Mouse (Mus musculus) cerebellum, adult 11 months (tissue): Measurements from ENCODE around the gene Ccdc162.

ENCODE experiments used
- DNase-seq: peaks from one replicate; pipeline ENCODE4 v3.0.0; 2022

Gene Ccdc162

GRCm38 (mm10) chr10:41632062-41632461 is 84.4 kb downstream of the Ccdc162 start:
- DNase-seq = no peak

DNA sequence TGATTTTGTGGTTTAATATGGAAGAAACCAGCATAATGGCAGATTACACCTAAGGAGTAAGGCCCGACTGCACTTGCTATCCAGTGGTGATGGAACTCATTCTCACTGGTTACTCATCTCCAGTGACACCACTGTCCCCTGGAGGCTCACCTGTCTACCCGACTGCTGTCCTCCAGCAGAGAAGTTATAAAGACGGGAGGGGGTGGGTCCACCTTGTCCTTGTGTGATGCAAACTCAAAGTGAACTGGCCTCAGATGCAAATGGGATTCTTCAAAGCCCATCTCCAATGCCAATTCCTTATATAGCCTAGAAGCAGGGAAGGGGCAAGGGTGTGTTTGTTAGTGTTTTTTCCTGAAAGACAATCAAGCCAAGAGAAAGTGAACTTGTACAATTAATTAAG is 89.4 kb downstream of the Ccdc162 start:
- no peak for DNase-seq

GRCm38 (mm10) chr10:41619988-41620387 is 96.4 kb downstream of the Ccdc162 start:
- no peak for DNase-seq

DNA sequence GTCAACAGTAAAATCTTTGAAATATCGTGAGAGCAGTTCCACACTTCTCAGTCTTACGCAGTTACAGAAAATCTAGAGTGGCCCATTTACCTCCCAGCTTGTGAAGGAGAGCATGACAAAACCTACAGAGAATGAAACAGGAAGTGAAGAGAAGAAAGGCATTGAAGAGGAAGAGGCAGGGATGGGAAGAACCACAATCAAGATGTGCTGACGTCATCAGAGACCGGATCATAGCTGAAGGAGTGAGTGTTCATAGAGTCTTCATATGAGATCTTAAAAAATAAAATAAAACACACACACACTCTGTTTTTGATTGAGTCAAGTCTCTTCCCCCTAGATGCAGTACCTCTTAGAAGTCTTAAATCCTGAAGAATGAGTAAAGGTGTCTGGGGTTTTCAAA is 100.9 kb downstream of the Ccdc162 start:
- DNase-seq = no peak

GRCm38 (mm10) chr10:41611941-41612340 is 104.5 kb downstream of the Ccdc162 start:
- no peak for DNase-seq

- no peak for DNase-seq
Observed at GRCm38 (mm10) chr10:41609475-41609874, 107.0 kb downstream of the Ccdc162 start.

DNA sequence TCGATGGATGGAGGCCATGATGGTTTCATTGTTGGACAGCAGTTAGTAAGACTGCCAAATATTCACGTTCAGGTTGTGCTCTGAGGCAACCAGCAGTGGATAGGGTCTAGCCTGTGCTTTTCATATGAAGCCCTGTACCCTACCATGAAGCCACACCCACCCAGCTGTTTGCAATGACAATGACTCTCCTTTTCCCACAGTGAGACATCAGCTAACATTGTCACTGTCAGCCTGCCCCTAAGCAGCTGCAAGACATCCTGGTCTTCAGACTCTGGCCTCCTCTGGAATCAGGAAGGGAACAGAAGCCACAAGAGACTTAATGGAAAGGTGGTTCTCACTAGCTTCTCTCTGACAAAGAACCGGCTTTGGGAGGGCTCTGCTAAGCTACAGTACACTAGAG is 107.9 kb downstream of the Ccdc162 start:
- no peak for DNase-seq

- DNase-seq = no peak
Observed at GRCm38 (mm10) chr10:41602667-41603066, 113.8 kb downstream of the Ccdc162 start.

GRCm38 (mm10) chr10:41601898-41602545 is 114.4 kb downstream of the Ccdc162 start:
- DNase-seq = no peak

GRCm38 (mm10) chr10:41601302-41601701 is 115.1 kb downstream of the Ccdc162 start:
- no peak for DNase-seq

DNA sequence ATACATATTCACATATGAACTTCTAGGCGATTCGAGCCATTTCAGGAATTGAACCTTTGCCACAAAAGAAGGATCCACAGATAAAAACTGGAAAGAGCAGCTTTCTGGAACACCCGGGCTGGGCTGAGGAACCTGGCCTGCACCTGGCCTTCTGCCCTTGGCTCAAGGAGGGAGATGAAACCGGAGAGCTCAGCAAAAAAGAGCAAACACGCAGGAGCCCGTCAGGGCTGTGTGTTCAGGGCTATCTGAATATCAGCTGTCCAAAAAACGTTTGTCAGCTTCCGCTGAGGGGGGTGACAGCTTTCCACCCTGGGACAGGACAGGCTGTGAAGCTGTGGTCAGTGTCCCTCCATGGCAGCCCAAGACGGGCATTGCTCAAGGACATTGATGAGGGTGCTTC is 117.4 kb downstream of the Ccdc162 start:
- peak; percentile 36 for DNase-seq

GRCm38 (mm10) chr10:41598221-41598620 is 118.2 kb downstream of the Ccdc162 start:
- peak; percentile 36 for DNase-seq

DNA sequence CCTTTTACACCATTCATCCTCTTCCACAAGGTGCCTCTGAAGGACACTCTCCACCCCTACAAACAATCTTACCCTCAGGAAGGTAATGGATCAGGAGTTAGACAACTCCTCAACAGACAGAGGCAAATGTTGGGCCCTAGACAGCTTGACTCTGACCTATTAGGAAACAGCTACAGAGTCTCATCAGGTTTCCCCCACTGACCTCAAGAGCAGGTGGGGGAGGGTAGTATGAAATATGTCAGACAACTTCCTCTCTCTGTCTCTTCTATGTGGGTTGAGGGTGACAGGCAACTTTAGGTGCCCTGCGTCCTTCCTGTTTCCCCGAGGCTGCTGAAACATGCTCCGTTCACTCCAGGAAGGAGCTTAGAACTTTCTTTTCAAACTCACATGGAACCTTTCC is 120.9 kb downstream of the Ccdc162 start:
- no peak for DNase-seq

- no peak for DNase-seq
Observed at GRCm38 (mm10) chr10:41594957-41595356, 121.5 kb downstream of the Ccdc162 start.

GRCm38 (mm10) chr10:41594433-41594832 is 122.0 kb downstream of the Ccdc162 start:
- DNase-seq = no peak

DNA sequence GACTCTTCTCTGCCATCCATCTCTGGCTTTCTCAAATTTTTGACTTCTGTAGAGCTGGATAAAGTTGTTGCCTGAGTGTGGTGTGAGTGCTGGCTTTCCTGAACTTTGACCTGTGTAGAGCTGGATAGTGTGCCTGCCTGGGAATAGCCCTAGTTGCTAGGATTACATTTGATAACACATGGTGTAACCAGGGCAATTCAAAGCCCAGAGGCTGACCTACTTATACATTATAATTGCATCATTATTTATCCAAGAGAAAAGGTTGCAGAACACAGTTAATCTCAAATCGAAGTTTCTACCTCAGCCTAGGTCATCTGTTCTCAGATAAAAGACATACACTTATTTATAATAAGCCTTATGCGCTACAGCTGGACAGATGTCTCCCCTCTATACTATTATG is 127.8 kb downstream of the Ccdc162 start:
- no peak for DNase-seq

GRCm38 (mm10) chr10:41586947-41587852 is 129.2 kb downstream of the Ccdc162 start:
- no peak for DNase-seq

- DNase-seq = no peak
Observed at GRCm38 (mm10) chr10:41583383-41583782, 133.1 kb downstream of the Ccdc162 start.

DNA sequence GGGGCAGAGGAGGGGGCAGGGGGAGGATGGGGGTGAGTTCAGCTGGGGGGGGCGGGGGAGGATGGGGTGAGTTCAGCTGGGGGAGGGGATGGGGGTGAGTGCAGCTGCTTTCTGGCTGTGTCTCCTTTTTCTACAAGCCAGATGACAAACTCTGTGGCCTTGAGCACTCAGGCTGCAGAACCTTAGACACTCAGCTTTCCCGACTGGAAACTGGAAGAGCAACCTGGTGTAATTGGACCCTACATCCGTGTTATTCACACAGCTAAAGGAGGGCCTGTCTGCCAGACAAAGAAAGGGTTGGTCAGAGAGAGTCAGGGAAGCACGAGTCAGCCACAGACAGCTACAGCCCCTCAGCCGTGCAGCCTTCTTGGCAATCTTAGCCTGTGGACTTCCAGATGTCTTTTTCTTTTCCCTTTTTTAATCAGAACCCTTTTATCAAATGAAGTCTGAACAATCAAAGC is 133.5 kb downstream of the Ccdc162 start:
- DNase-seq = no peak

GRCm38 (mm10) chr10:41580441-41580840 is 136.0 kb downstream of the Ccdc162 start:
- DNase-seq = no peak

- no peak for DNase-seq
Observed at GRCm38 (mm10) chr10:41578541-41578940, 137.9 kb downstream of the Ccdc162 start.

DNA sequence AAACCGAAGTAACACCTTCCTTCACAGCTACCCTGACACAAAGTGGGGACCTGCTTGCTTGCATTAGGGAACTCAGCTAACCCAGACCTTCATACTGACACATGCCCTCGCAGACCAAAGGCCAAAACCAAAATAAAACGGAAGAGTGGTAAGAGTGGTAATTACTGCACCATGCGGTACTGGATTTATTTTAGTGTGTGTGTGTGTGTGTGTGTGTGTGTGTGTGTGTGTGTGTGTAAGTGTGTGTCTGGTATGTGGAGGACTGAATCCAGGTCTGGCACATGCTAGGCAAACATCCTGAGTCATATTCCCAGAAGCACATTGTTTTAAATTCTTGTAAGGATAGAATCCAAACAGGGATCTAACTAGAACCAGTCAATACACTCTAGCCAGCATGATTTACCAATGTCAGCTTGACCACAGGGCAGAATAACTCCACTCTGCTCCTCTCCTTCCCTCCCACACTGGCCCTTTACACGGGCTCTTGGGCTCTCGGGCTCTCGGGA is 140.1 kb downstream of the Ccdc162 start:
- DNase-seq = no peak

GRCm38 (mm10) chr10:41575451-41576327 is 140.7 kb downstream of the Ccdc162 start:
- DNase-seq = no peak
